Comparison of ENCODE assay signal across 13 mouse cellular contexts in genomic region chr3:60615615-60616014, GRCm38 (mm10).
DNase-seq lines count a peak whose midpoint lies in the region; ATAC-seq and TF ChIP-seq lines count a peak whose summit lies in the region.
"Had no signal": no experiment of that assay in that cellular context is flagged by ENCODE, and none has a peak within 500 bp of the region (broad histone marks: within the 10 kb centered on the region; RNA-seq: fewer than 3 reads in every experiment).

No protein-coding gene starts in this region.

- no peak for DNase-seq in gastrocnemius, adult 2 months
- DNase-seq in gastrocnemius, postnatal 10 days: no peak
- DNase-seq in midbrain, embryonic 14.5 days: no peak
- DNase-seq in midbrain, embryonic 10.5 days (ENCODE audit: low spot score): no peak
- peak; percentile 41 for DNase-seq in ZHBTc4 (ENCODE audit: low read depth, low spot score)
- DNase-seq in thymus, postnatal 14 days: peak; percentile 54
- no peak for DNase-seq in gastrocnemius, postnatal 36 days
- no peak for DNase-seq in spleen, adult 18-20 months
- DNase-seq: cerebellum, adult 11-12 months had no signal

- H3K4me1 ChIP-seq in midbrain, embryonic 14.5 days (ENCODE audit: control insufficient read depth, insufficient read depth, low read length): no peaks in the 10 kb centered on the region
- H3K4me1 ChIP-seq in midbrain, embryonic 10.5 days: no peaks in the 10 kb centered on the region
- H3K4me1 ChIP-seq: neural tube, embryonic 12.5 days; stomach, embryonic 15.5 days had no signal

- WGBS in midbrain, embryonic 14.5 days: 72% methylated on average over 7 of the region's 7 CpGs
- whole genome bisulfite sequencing in midbrain, embryonic 10.5 days: 63% methylated on average over 7 of the region's 7 CpGs

- 0 out of 2 replicates have a peak overlapping the region, but pooled peaks have one; percentile 3 for H3K4me2 ChIP-seq in midbrain, embryonic 14.5 days (ENCODE audit: low read length)
- H3K4me2 ChIP-seq: liver, embryonic 15.5 days; neural tube, embryonic 12.5 days; stomach, embryonic 15.5 days had no signal

- no peaks in the 10 kb centered on the region for H3K27me3 ChIP-seq in midbrain, embryonic 14.5 days (ENCODE audit: control insufficient read depth, insufficient read depth, low read length)
- H3K27me3 ChIP-seq in midbrain, embryonic 10.5 days (ENCODE audit: low read depth, poor library complexity, severe bottlenecking): no peaks in the 10 kb centered on the region
- H3K27me3 ChIP-seq: liver, embryonic 15.5 days; neural tube, embryonic 12.5 days; stomach, embryonic 15.5 days had no signal

- peak overlapping the region; percentile 36 for H3K4me3 ChIP-seq in gastrocnemius, adult 2 months
- no peak overlapping the region for H3K4me3 ChIP-seq in midbrain, embryonic 14.5 days (replicated peaks; ENCODE audit: low read depth, low read length)
- no peak overlapping the region for H3K4me3 ChIP-seq in midbrain, embryonic 10.5 days
- H3K4me3 ChIP-seq: liver, embryonic 15.5 days; neural tube, embryonic 12.5 days; stomach, embryonic 15.5 days had no signal

- peak; percentile 24; the same call in 1 of the 2 replicates for ATAC-seq in midbrain, embryonic 14.5 days (ENCODE audit: low FRiP score, low TSS enrichment)

- no peaks in the 10 kb centered on the region for H3K36me3 ChIP-seq in midbrain, embryonic 14.5 days (ENCODE audit: control insufficient read depth, insufficient read depth, low read length)
- H3K36me3 ChIP-seq in midbrain, embryonic 10.5 days: peaks cover 7% of the 10 kb centered on the region; the same call in 1 of the 2 replicates

- peak overlapping the region; percentile 67 for H3K27ac ChIP-seq in gastrocnemius, adult 2 months
- no peak overlapping the region for H3K27ac ChIP-seq in midbrain, embryonic 14.5 days (replicated peaks; ENCODE audit: low read depth, low read length)
- H3K27ac ChIP-seq in midbrain, embryonic 10.5 days (replicated peaks): no peak overlapping the region
- H3K27ac ChIP-seq: liver, embryonic 15.5 days; neural tube, embryonic 12.5 days; stomach, embryonic 15.5 days had no signal

- H3K9ac ChIP-seq in midbrain, embryonic 14.5 days (replicated peaks; ENCODE audit: low read length): no peak overlapping the region
- H3K9ac ChIP-seq: liver, embryonic 15.5 days; neural tube, embryonic 12.5 days; stomach, embryonic 15.5 days had no signal

- intact Hi-C loops in gastrocnemius, adult 2 months (cut with DNase I): loop anchor here (10.0 kb wide), 1 partner anchor 211 kb away; no protein-coding TSS in a partner anchor
- intact Hi-C loops in gastrocnemius, postnatal 36 days (cut with DNase I): no loop called here

- TF ChIP-seq CTCF in gastrocnemius, adult 2 months (IDR thresholded peaks at IDR 0.05): no peak

- H3K9me3 ChIP-seq in midbrain, embryonic 14.5 days (ENCODE audit: control insufficient read depth, low read length): no peaks in the 10 kb centered on the region
- no peaks in the 10 kb centered on the region for H3K9me3 ChIP-seq in midbrain, embryonic 10.5 days (replicated peaks)
- H3K9me3 ChIP-seq: G1E; liver, embryonic 15.5 days; neural tube, embryonic 12.5 days; stomach, embryonic 15.5 days had no signal

Comparison
In these comparisons a context has a peak if more than half of its experiments do, and no peak if none do; other contexts are left out.
1. DNase-seq: peak in ZHBTc4 (single experiment) and thymus, postnatal 14 days (single experiment); none in gastrocnemius, adult 2 months (single experiment), gastrocnemius, postnatal 10 days (single experiment), midbrain, embryonic 14.5 days (single experiment), midbrain, embryonic 10.5 days (single experiment), gastrocnemius, postnatal 36 days (0 of 2) and spleen, adult 18-20 months (0 of 2).